Mouse (Mus musculus): ENCODE measurements around the gene Odam.

Gene Odam

GRCm38 (mm10) chr5:87884729-87885128 lies at the start of gene Odam:
Odam (plus strand) TSS chr5:87885029.
- DNase-seq (ENCODE audit: low spot score in 2 of 2) = no peak

- no peak for DNase-seq (ENCODE audit: low spot score in 2 of 2)
Measured at GRCm38 (mm10) chr5:87855136-87855716, 29.6 kb upstream of the Odam start.

- no peak for DNase-seq (ENCODE audit: low spot score in 2 of 2)
Measured at GRCm38 (mm10) chr5:87870084-87870483, 14.7 kb upstream of the Odam start.

GRCm38 (mm10) chr5:87871423-87871822 lies 13.4 kb upstream of the Odam start:
- no peak for DNase-seq (ENCODE audit: low spot score in 2 of 2)

GRCm38 (mm10) chr5:87925372-87925771 lies 40.5 kb downstream of the Odam start, which contains the start of gene Csn3:
Csn3 (plus strand) TSS chr5:87925579.
- DNase-seq (ENCODE audit: low spot score in 2 of 2) = no peak

- DNase-seq (ENCODE audit: low spot score in 2 of 2) = no peak
Measured at GRCm38 (mm10) chr5:87931603-87932002, 46.8 kb downstream of the Odam start.

- no peak for DNase-seq (ENCODE audit: low spot score in 2 of 2)
Measured at GRCm38 (mm10) chr5:87940752-87941151, 55.9 kb downstream of the Odam start.

- no peak for DNase-seq (ENCODE audit: low spot score in 2 of 2)
Measured at GRCm38 (mm10) chr5:87942515-87942914, 57.7 kb downstream of the Odam start.

Measured in spleen, postnatal 4 days (tissue).